Mouse (Mus musculus): ENCODE data around the gene Tex50. TPM values are rescaled to one million over a fixed set of nuclear protein-coding genes. Genes with fewer than 3 reads are reported as not detected.

Gene Tex50
- total RNA-seq, 2 experiments from 2014 or later, result not detected

DNA sequence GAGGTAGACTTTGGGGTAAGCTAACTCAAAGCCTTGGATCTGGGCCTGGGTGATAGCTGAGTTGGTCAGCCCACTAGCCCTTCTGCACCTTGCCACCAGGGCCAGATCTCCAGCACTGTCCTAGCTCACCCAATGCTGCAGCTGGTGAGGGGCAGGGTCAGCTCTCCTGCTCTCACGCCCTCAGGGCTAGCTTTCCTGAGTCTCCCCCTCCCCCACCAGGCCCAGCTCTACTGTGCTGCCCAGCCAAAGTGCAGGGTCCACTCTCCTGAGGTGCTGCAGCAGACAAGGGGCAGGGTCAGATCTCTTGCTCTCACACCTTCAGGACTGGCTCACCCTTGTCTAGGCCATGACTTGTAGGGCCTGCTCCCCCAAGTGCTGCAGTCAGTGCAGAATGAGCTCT, 32.7 kb downstream of the Tex50 start:
- no peak for DNase-seq (ENCODE audit: low spot score in 2 of 2)

DNA sequence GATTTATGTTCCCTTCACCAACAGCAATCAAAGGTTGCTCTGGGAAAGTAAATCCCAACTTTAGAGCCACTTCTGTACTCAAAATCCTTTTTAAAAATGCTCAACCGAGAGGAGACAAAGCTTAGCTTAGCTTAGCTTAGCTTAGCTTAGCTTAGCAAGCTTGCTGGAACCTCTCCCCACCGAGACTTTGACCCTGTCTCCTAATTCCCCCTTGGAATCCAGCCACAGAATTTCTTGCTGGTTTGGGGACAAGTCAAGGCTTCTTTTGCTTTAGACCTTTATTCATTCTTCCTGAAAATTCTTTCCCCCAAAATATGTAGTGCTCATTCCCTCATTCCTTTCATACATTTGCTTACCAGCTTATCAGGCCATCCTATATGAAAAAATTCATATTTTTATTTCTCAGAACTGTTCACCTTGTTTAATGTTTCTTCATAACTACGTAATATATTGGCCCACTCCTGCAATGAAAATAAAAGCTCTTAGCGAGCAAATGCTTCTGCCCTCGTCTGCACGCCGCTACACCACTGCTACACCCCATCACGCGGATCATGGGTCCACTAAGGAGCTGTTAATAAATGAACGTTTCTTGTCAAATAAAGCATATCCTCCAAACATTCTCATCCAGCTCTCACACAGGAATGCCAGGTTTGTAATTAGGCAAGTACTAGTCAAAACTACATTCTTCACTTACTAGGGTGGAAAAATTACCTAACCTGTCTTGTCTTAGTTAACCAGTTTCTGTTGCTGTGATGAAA, 36.3 kb downstream of the Tex50 start:
- no peak for DNase-seq (ENCODE audit: low spot score in 2 of 2)

DNA sequence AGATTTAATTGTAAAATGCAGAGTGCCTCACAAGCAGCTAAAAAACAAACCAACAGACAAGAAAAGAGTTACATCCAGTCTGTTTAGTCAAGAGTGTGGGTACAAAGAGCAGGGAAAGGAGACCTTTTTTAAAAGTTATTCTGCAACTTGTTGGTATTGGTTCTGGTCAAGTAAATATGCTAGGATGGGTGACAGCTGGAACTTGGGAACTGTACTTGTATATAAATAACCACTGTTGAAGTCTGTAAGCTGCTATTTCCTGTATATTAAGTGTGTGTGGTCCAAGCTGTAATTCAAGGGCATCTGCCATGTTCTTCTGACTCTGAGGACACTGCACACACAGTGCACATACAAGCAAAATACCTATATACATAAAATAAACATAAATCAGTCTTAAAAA, 44.5 kb downstream of the Tex50 start:
- no peak for DNase-seq (ENCODE audit: low spot score in 2 of 2)

DNA sequence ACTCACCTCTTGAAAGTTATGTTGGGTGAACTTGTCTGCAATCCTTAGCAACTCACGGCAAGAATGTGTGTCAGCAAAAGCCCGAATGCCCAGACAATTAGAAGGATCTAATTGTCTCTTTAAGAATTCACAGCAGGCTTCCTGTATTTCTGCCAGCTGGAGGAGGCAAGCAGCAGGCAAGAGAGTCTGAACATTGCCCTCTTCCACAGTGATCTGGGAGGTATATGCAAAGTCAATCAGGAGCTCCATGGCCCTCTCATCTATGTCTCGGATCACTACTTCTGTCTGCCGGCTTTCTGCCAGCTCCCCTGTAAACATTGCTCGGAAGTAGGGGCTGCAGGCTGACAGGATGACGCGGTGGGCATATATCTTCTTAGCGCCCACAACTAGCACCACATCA, 49.9 kb downstream of the Tex50 start:
- no peak for DNase-seq (ENCODE audit: low spot score in 2 of 2)

Other genes with a start within 250 kb of the Tex50 start
- gene Serpinc1, start 180.7 kb downstream of the Tex50 start, total RNA-seq (2021), result under 1 TPM; 0.19 to 0.21 TPM
- gene Zbtb37, start 124.5 kb downstream of the Tex50 start, total RNA-seq (2021), result 10 to 100 TPM; 15.0 to 21.3 TPM
- 10 to 100 TPM; 20.0 to 20.4 TPM for gene Dars2, start 88.7 kb downstream of the Tex50 start, total RNA-seq (2021)
- 1 to 10 TPM; 1.6 to 2.1 TPM for gene Cenpl, start 88.6 kb downstream of the Tex50 start, total RNA-seq (2021)
- 10 to 100 TPM; 15.2 to 16.9 TPM for gene Klhl20, start 27.8 kb downstream of the Tex50 start, total RNA-seq (2021)
- 10 to 100 TPM; 85.6 to 89.2 TPM for gene Ankrd45, start 16.6 kb downstream of the Tex50 start, total RNA-seq (2021)
- gene Prdx6, start 91.9 kb upstream of the Tex50 start, total RNA-seq (2021), result 100 to 1,000 TPM; 311 to 324 TPM
- not detected for gene Tnfsf4, start 236.1 kb upstream of the Tex50 start, total RNA-seq (2021)

Data from left cerebral cortex, adult 18-20 months (tissue).